Mouse (Mus musculus) heart, adult 2 months (tissue): ENCODE data around the gene Meis2. TPM values are rescaled to one million over a fixed set of nuclear protein-coding genes. Genes with fewer than 3 reads are reported as not detected.

Experiments used
- DNase-seq, 2 experiments: peaks; one replicate each; pipeline ENCODE4 v3.0.0; 2021
- H3K27ac ChIP-seq: fragments of 200-600 bp; 2 replicates; pipeline ENCODE4 v1.8.1; 2022
- H3K27me3 ChIP-seq: fragments of 200-500 bp; 2 replicates; pipeline ENCODE4 v1.6.1; 2012; ENCODE audit warnings: mild to moderate bottlenecking, low read length, inconsistent platforms, mixed read lengths; ENCODE audit not compliant: control insufficient read depth, insufficient read depth
- H3K36me3 ChIP-seq: fragments of 200-500 bp; 2 replicates; pipeline ENCODE4 v1.6.1; 2012; ENCODE audit warnings: low read length, inconsistent platforms; ENCODE audit not compliant: control insufficient read depth, insufficient read depth
- H3K4me1 ChIP-seq: fragments of 200-500 bp; 2 replicates; pipeline ENCODE4 v1.6.1; 2011; ENCODE audit warnings: low read length; ENCODE audit not compliant: control insufficient read depth, insufficient read depth
- H3K4me3 ChIP-seq: fragments of 200-600 bp; 2 replicates; pipeline ENCODE4 v1.8.1; 2022
- H3K79me2 ChIP-seq: fragments of 200-500 bp; replicated peaks from 2 replicates; pipeline ENCODE4 v1.6.1; 2012; ENCODE audit warnings: mild to moderate bottlenecking, inconsistent platforms, low read length, moderate library complexity, mixed read lengths; ENCODE audit not compliant: control insufficient read depth, insufficient read depth
- H3K9ac ChIP-seq: fragments of 200-500 bp; 2 replicates; pipeline ENCODE4 v1.6.1; 2012; ENCODE audit warnings: low read depth, mild to moderate bottlenecking, control low read depth, inconsistent platforms, low read length, mixed read lengths
- CTCF ChIP-seq: fragments of 200-600 bp; IDR thresholded peaks from 2 replicates; pipeline ENCODE4 v1.8.1; 2022; ENCODE audit warnings: antibody characterized with exemption, mild to moderate bottlenecking, moderate library complexity
- EP300 ChIP-seq: fragments of 200-500 bp; IDR thresholded peaks from 2 replicates; pipeline ENCODE4 v1.6.1; 2011; ENCODE audit warnings: low read depth, low read length, control low read depth; ENCODE audit not compliant: insufficient read depth
- POLR2A ChIP-seq: fragments of 200-500 bp; IDR thresholded peaks from 2 replicates; pipeline ENCODE4 v1.6.1; 2011; ENCODE audit warnings: mild to moderate bottlenecking, low read depth, low read length, control low read depth; ENCODE audit not compliant: insufficient read depth
- WGBS: fragments of 180-500 bp; shearing (Covaris S2); methylation state at CpG from one replicate; pipeline ENCODE4 v1.1.7; 2018; 5-methylcytosine and 5-hydroxymethylcytosine counted together
- intact Hi-C: fragments of 180-260 bp; cut with DNase I; formaldehyde crosslinking; loops from one replicate; pipeline ENCODE4 v1.15.1; 2025
- polyA plus RNA-seq: library from polyadenylated mRNA; depleted of rRNA; stranded (reverse); fragments of >200 nt; gene quantifications from 2 replicates; pipeline ENCODE4 v1.2.3, GENCODE M21; 2012
- total RNA-seq, 2 experiments: library from RNA; stranded (reverse); gene quantifications; 2 replicates each; pipeline ENCODE4 v1.2.3; 2021

Gene Meis2
- total and polyA plus RNA-seq, 3 experiments, result 16.9 to 30.4 (median 24.9) TPM

DNA sequence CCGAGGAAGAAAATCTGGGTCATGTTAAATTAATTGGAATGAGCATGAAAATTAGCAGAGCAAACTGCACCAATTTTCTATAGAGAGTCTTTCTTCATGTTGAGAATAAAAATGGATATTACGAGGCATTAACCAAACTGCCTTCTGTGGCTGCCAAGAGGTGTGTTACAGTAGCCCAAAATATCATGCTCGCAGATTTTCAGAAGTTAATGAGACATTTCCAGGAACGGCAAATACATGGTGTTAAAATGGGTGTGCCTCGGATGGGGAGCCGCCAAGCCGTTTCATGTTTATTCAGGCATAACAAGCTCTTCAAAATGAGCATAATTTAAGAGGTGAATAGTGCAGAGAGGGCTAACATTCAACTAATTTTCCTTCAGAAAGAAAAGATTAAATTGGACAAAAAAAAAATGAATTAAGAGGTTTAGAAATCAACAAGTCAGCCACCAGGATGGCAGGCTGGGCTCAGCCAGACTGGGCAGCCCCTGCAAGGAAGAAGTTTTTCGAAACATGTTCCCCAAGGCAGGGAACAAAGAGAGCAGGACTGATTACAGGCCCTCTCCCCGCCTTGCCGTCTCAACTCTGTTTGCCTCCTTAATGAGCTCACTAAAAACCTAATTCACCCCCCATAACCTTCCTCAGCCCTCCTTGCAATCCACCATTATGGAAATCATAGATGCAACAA, 46.7 kb downstream of the Meis2 start:
- no peak overlapping the region for H3K9ac ChIP-seq
- 74% methylated on average over 10 of the region's 10 CpGs for WGBS
- DNase-seq, result no peak
- intact Hi-C loops, result no loop called here
- peaks cover 6% of the 10 kb centered on the region for H3K4me1 ChIP-seq
- H3K36me3 ChIP-seq, result peaks cover 13% of the 10 kb centered on the region
- H3K4me3 ChIP-seq, result no peak overlapping the region
- no peaks in the 10 kb centered on the region for H3K27me3 ChIP-seq
- TF ChIP-seq POLR2A (no peak), CTCF (no peak), EP300 (no peak)
- no peak overlapping the region for H3K27ac ChIP-seq
- no peaks in the 10 kb centered on the region; the same call in 1 of the 2 replicates for H3K79me2 ChIP-seq

DNA sequence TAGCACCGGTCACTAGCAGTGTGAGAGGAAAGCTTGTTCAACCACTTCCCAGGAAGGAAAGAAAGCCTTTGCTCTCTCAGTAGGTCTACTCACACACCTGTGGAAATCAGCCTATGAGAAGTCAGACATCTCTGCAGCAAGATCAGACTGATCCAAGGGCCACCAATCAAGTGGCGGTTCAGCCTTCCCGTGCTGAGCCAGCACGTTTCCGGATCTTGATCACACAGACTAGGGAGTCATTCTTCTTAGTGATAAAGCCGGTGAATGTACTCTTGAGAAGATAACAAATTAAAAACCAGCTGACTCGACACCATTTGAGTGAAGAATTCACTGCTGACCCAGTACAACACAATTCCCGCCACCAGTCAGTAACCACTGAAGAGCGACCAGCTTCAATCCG, 50.1 kb downstream of the Meis2 start:
- WGBS, result 59% methylated on average over 10 of the region's 10 CpGs
- intact Hi-C loops, result no loop called here
- TF ChIP-seq CTCF (no peak), POLR2A (no peak), EP300 (no peak)

DNA sequence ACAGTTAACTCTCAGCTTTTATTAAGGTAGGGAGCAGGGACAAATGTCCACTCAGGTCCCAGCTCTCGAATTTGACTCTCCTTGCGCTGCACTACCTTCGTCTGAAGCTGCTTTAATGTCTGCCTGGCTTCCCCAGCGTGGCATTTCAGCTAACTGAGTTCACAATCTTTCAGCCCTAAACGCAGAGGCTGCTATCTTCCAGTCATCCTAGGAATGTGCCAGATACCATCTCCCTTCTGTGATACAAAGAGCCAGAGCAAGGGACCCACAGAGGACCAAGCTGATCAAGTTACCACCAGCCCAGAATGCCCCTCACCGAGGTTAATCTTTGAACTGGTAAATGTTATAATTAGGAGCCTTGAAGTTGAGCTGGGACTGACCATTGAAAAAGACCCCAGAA, 55.2 kb downstream of the Meis2 start:
- Histone ChIP-seq H3K36me3 (peaks cover 5% of the 10 kb centered on the region; the same call in 1 of the 2 replicates), H3K79me2 (no peaks in the 10 kb centered on the region), H3K4me1 (peaks cover 2% of the 10 kb centered on the region; the same call in 1 of the 2 replicates), H3K9ac (no peak overlapping the region), H3K4me3 (no peak overlapping the region), H3K27ac (peak overlapping the region; percentile 26), H3K27me3 (no peaks in the 10 kb centered on the region)
- intact Hi-C loops, result no loop called here
- 50% methylated on average over 6 of the region's 6 CpGs for WGBS
- DNase-seq, result no peak
- TF ChIP-seq POLR2A (no peak), CTCF (no peak), EP300 (no peak)

More for the DNA sequence above, 50.1 kb downstream of the Meis2 start:
- H3K27me3 ChIP-seq, result no peaks in the 10 kb centered on the region
- no peaks in the 10 kb centered on the region; the same call in 1 of the 2 replicates for H3K79me2 ChIP-seq
- peaks cover 5% of the 10 kb centered on the region; the same call in 1 of the 2 replicates for H3K36me3 ChIP-seq
- no peak overlapping the region for H3K9ac ChIP-seq
- H3K27ac ChIP-seq, result no peak overlapping the region
- DNase-seq, result no peak
- H3K4me1 ChIP-seq, result peaks cover 2% of the 10 kb centered on the region
- H3K4me3 ChIP-seq, result no peak overlapping the region

DNA sequence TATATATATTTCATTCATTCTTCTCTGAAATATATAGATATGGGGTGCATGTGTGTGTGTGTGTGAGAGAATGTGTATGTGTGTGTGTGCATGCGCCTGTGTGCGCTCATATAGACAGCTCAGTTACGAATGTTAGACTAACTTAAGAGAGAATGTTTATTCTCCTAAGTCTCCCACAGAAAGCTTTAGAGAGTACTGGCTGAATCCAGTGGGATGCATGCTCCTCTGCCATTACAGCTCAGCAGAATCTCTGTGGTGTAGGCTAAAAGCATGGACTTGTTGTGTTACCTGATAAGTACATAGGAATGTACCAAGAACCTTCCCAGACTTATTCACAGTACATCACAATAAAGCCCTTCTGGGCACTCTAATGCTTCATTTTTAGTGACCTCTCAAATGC, 55.6 kb downstream of the Meis2 start:
- Histone ChIP-seq H3K27me3 (no peaks in the 10 kb centered on the region), H3K36me3 (peaks cover 5% of the 10 kb centered on the region; the same call in 1 of the 2 replicates), H3K9ac (no peak overlapping the region), H3K79me2 (no peaks in the 10 kb centered on the region), H3K4me1 (peaks cover 2% of the 10 kb centered on the region; the same call in 1 of the 2 replicates), H3K4me3 (no peak overlapping the region), H3K27ac (no peak overlapping the region; the same call in 1 of the 2 replicates)
- 97% methylated on average over 3 of the region's 3 CpGs for WGBS
- TF ChIP-seq EP300 (no peak), POLR2A (no peak), CTCF (no peak)
- no peak for DNase-seq
- intact Hi-C loops, result no loop called here

DNA sequence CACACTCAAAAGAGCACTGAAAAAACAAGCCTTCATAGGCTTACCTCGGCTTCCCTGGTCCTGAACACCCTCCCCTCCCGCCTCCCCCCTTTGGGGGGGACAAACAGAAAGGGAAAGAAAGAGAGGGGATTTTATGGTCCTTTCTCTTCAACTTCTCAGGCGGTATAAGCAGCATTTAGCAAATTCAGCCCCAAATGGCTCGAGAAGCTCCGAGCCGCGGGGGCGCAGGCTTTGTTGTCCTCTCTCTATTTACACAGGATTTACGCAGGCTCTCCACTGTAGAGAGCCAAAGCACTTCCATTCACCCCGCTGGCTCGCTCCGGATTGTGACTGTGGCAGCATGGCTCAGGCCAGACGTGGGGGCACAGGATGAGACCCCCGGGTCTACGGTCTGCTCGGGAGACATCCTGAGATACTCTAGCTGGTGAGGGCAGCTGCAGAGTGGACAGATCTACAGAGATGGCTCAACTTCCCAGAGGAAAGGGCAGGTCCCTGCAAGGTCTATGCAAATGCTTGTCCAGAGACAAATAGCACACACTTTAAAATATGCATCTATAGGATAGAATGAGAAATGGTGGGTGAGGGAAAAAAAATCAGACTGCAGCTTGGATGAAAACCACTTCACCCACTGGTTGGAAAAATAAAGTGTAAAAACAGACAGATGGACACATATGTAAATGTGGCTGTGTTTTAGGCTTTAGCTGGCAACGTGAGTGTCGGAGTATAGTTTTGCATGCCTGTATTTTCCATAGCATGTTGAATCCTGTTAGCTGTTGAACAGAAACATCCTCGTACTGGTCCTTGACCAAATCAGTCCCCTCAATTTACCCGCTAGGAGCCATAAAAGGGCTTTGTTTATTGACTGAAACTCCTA, 56.3 kb downstream of the Meis2 start:
- no peak for DNase-seq
- H3K4me1 ChIP-seq, result peaks cover 2% of the 10 kb centered on the region; the same call in 1 of the 2 replicates
- H3K27ac ChIP-seq, result no peak overlapping the region
- no peak overlapping the region for H3K9ac ChIP-seq
- intact Hi-C loops, result no loop called here
- TF ChIP-seq CTCF, result no peak
- TF ChIP-seq EP300, result no peak
- TF ChIP-seq POLR2A, result no peak
- 77% methylated on average over 20 of the region's 20 CpGs for WGBS
- no peaks in the 10 kb centered on the region for H3K79me2 ChIP-seq
- H3K27me3 ChIP-seq, result no peaks in the 10 kb centered on the region
- peaks cover 5% of the 10 kb centered on the region; the same call in 1 of the 2 replicates for H3K36me3 ChIP-seq
- H3K4me3 ChIP-seq, result no peak overlapping the region

DNA sequence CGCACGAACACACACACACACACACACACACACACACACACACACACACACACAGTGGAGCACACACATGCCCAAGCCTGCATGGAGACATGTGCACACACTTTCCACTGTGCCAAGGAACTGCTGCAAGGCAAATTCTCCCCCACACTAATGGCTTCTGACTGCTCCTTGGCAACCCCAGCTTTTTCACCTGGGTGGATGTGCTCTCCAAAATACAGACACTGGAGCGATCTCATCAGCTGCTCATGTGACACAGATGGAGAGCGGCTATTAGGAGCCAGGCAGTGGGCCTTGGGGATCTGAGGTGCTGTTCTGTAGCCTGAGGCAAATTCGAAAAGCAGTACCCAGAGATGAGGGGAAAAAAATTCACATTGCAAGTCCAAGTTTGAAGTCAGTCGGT, 63.3 kb downstream of the Meis2 start:
- Histone ChIP-seq H3K9ac (no peak overlapping the region), H3K27ac (no peak overlapping the region), H3K4me1 (no peaks in the 10 kb centered on the region), H3K36me3 (no peaks in the 10 kb centered on the region), H3K79me2 (no peaks in the 10 kb centered on the region), H3K27me3 (no peaks in the 10 kb centered on the region), H3K4me3 (no peak overlapping the region)
- 68% methylated on average over 5 of the region's 6 CpGs for WGBS
- DNase-seq, result no peak
- intact Hi-C loops, result no loop called here
- TF ChIP-seq CTCF, result no peak
- no peak for TF ChIP-seq EP300
- no peak for TF ChIP-seq POLR2A
